Comparison of ENCODE assay signal across 24 mouse cellular contexts in genomic region chr17:5130116-5130515, GRCm38 (mm10).
DNase-seq lines count a peak whose midpoint lies in the region; ATAC-seq and TF ChIP-seq lines count a peak whose summit lies in the region.
"Had no signal": no experiment of that assay in that cellular context is flagged by ENCODE, and none has a peak within 500 bp of the region (broad histone marks: within the 10 kb centered on the region; RNA-seq: fewer than 3 reads in every experiment).

No protein-coding gene starts in this region.

- no peaks in the 10 kb centered on the region for H3K27me3 ChIP-seq in embryonic facial prominence, embryonic 13.5 days
- H3K27me3 ChIP-seq in embryonic facial prominence, embryonic 10.5 days (replicated peaks; ENCODE audit: low read depth, poor library complexity, severe bottlenecking) = no peaks in the 10 kb centered on the region
- H3K27me3 ChIP-seq in CH12.LX (replicated peaks) = no peaks in the 10 kb centered on the region
- no peaks in the 10 kb centered on the region for H3K27me3 ChIP-seq in embryonic facial prominence, embryonic 15.5 days
- H3K27me3 ChIP-seq: embryonic facial prominence, embryonic 12.5 days; forebrain, embryonic 13.5 days; forebrain, embryonic 15.5 days; Patski had no signal

- WGBS in embryonic facial prominence, embryonic 13.5 days = 77% methylated on average over 4 of the region's 4 CpGs
- WGBS in embryonic facial prominence, embryonic 10.5 days = 84% methylated on average over 4 of the region's 4 CpGs
- WGBS in embryonic facial prominence, embryonic 15.5 days = 72% methylated on average over 4 of the region's 4 CpGs

- in situ Hi-C loops in CH12.LX (cut with MboI; ENCODE audit: low pct_ligation_motif_present, low pct_unique_long_range_greater_than_20kb, low sequenced_read_pairs) = no loop called here

- DNase-seq in embryonic facial prominence, embryonic 10.5 days (ENCODE audit: low spot score) = no peak
- DNase-seq in gastrocnemius, postnatal 25 days = peak; percentile 18
- no peak for DNase-seq in gastrocnemius, postnatal 10 days
- no peak for DNase-seq in CH12.LX (ENCODE audit: extremely low read depth)
- no peak for DNase-seq in B cell, adult 2 months
- DNase-seq: adrenal gland, adult 8-10 months; adrenal gland, postnatal 14 days; adrenal gland, postnatal 36 days; cerebellum, adult 11 months; cerebellum, adult 18-20 months; cerebellum, adult 8-10 months; cerebellum, adult 9-11 months; cerebellum, postnatal 14 days; cerebellum, postnatal 36 days; embryo, embryonic 11 days; forebrain, postnatal 0 days had no signal

- no peak for TF ChIP-seq EP300 in CH12.LX (IDR thresholded peaks at IDR 0.05; ENCODE audit: low read length)

- TF ChIP-seq CTCF in CH12.LX (conservative IDR thresholded peaks at IDR 0.05 in 1 of 2, IDR thresholded peaks at IDR 0.05 in 1 of 2; ENCODE audit: low read depth in 2 of 2, low read length in 2 of 2) = no peak

- H3K9me3 ChIP-seq in embryonic facial prominence, embryonic 13.5 days = no peaks in the 10 kb centered on the region
- H3K9me3 ChIP-seq in embryonic facial prominence, embryonic 10.5 days = no peaks in the 10 kb centered on the region
- H3K9me3 ChIP-seq in CH12.LX (replicated peaks; ENCODE audit: low read length) = no peaks in the 10 kb centered on the region
- H3K9me3 ChIP-seq in embryonic facial prominence, embryonic 15.5 days (replicated peaks) = no peaks in the 10 kb centered on the region
- H3K9me3 ChIP-seq: embryonic facial prominence, embryonic 12.5 days; forebrain, embryonic 13.5 days; forebrain, embryonic 15.5 days; G1E had no signal

- H3K79me2 ChIP-seq in CH12.LX (replicated peaks; ENCODE audit: control insufficient read depth, extremely low read depth, insufficient read depth, poor library complexity, severe bottlenecking) = no peaks in the 10 kb centered on the region; the same call in 1 of the 2 replicates

- H3K27ac ChIP-seq in embryonic facial prominence, embryonic 13.5 days = peak overlapping the region; percentile 11; the same call in 1 of the 2 replicates
- H3K27ac ChIP-seq in embryonic facial prominence, embryonic 10.5 days (replicated peaks) = no peak overlapping the region
- H3K27ac ChIP-seq in CH12.LX (ENCODE audit: insufficient read depth, low read depth) = no peak overlapping the region
- peak overlapping the region; percentile 34; the same call in 1 of the 2 replicates for H3K27ac ChIP-seq in embryonic facial prominence, embryonic 15.5 days (replicated peaks)
- H3K27ac ChIP-seq: embryonic facial prominence, embryonic 12.5 days; forebrain, embryonic 13.5 days; forebrain, embryonic 15.5 days had no signal

- ATAC-seq in embryonic facial prominence, embryonic 13.5 days (ENCODE audit: insufficient number of reproducible peaks, insufficient read depth, low FRiP score, low TSS enrichment, low read depth) = no peak
- ATAC-seq in embryonic facial prominence, embryonic 15.5 days (ENCODE audit: insufficient number of reproducible peaks, low FRiP score, low TSS enrichment, low read depth) = no peak
- ATAC-seq: activated CD4-positive, CD25-positive, alpha-beta regulatory T cell, adult 4 months; forebrain, embryonic 13.5 days; forebrain, embryonic 15.5 days; forebrain, postnatal 0 days; Patski had no signal

- H3K4me2 ChIP-seq in embryonic facial prominence, embryonic 13.5 days = no peak overlapping the region
- peak overlapping the region; percentile 69; the same call in 1 of the 2 replicates for H3K4me2 ChIP-seq in CH12.LX (ENCODE audit: insufficient read depth, low read depth, poor library complexity, severe bottlenecking)
- no peak overlapping the region for H3K4me2 ChIP-seq in embryonic facial prominence, embryonic 15.5 days (replicated peaks)
- H3K4me2 ChIP-seq: embryonic facial prominence, embryonic 12.5 days; forebrain, embryonic 13.5 days; forebrain, embryonic 15.5 days had no signal

- 0 out of 2 replicates have a peak overlapping the region, but pooled peaks have one; percentile 17 for H3K9ac ChIP-seq in embryonic facial prominence, embryonic 13.5 days
- H3K9ac ChIP-seq in CH12.LX (ENCODE audit: insufficient read depth, low read depth) = no peak overlapping the region
- no peak overlapping the region for H3K9ac ChIP-seq in embryonic facial prominence, embryonic 15.5 days
- H3K9ac ChIP-seq: embryonic facial prominence, embryonic 12.5 days; forebrain, embryonic 13.5 days; forebrain, embryonic 15.5 days; forebrain, postnatal 0 days had no signal

- TF ChIP-seq POLR2A in CH12.LX (IDR thresholded peaks at IDR 0.05; ENCODE audit: low read depth, low read length) = no peak

- dilution Hi-C loops in CH12.LX (cut with MboI; ENCODE audit: extremely low pct_ligation_motif_present, extremely low pct_unique_long_range_greater_than_20kb, low sequenced_read_pairs) = no loop called here

- peaks cover 53% of the 10 kb centered on the region for H3K4me1 ChIP-seq in embryonic facial prominence, embryonic 13.5 days
- H3K4me1 ChIP-seq in embryonic facial prominence, embryonic 10.5 days = peaks cover 11% of the 10 kb centered on the region
- peaks cover 21 to 95% of the 10 kb centered on the region in 2 experiments for H3K4me1 ChIP-seq in CH12.LX (ENCODE audit: control insufficient read depth in 1 of 2, insufficient read depth in 2 of 2)
- H3K4me1 ChIP-seq in embryonic facial prominence, embryonic 15.5 days = peaks cover 49% of the 10 kb centered on the region

- H3K36me3 ChIP-seq in embryonic facial prominence, embryonic 13.5 days = peaks cover 8% of the 10 kb centered on the region; the same call in 1 of the 2 replicates
- peaks cover 33% of the 10 kb centered on the region for H3K36me3 ChIP-seq in embryonic facial prominence, embryonic 10.5 days (replicated peaks)
- peaks cover 0 to 20% of the 10 kb centered on the region in 2 experiments for H3K36me3 ChIP-seq in CH12.LX (replicated peaks in 1 of 2; ENCODE audit: control insufficient read depth in 1 of 2, insufficient read depth in 1 of 2, low read length in 1 of 2)
- H3K36me3 ChIP-seq in embryonic facial prominence, embryonic 15.5 days = peaks cover 5% of the 10 kb centered on the region; the same call in 1 of the 2 replicates
- H3K36me3 ChIP-seq: embryonic facial prominence, embryonic 12.5 days; forebrain, embryonic 15.5 days had no signal

- no peak overlapping the region for H3K4me3 ChIP-seq in embryonic facial prominence, embryonic 13.5 days
- H3K4me3 ChIP-seq in embryonic facial prominence, embryonic 10.5 days = no peak overlapping the region
- H3K4me3 ChIP-seq in CH12.LX (replicated peaks in 1 of 3; ENCODE audit: low read depth in 2 of 3, low read length in 2 of 3, poor library complexity in 1 of 3) = peak overlapping the region in 1 of 3 experiments; percentile 0
- no peak overlapping the region for H3K4me3 ChIP-seq in embryonic facial prominence, embryonic 15.5 days (replicated peaks)
- H3K4me3 ChIP-seq: embryonic facial prominence, embryonic 12.5 days; forebrain, embryonic 13.5 days; forebrain, embryonic 15.5 days had no signal

- no peak for TF ChIP-seq RAD21 in CH12.LX (IDR thresholded peaks at IDR 0.05; ENCODE audit: low read depth, low read length)

TF ChIP-seq in CH12.LX, 34 proteins besides CTCF, POLR2A, EP300 and RAD21:
- no peak for TF ChIP-seq PAX5 (IDR thresholded peaks at IDR 0.05; ENCODE audit: low read length)

Comparison
In these comparisons a context has a peak if more than half of its experiments do, and no peak if none do; other contexts are left out.
1. H3K27ac ChIP-seq: peak in embryonic facial prominence, embryonic 13.5 days (single experiment) and embryonic facial prominence, embryonic 15.5 days (single experiment); none in embryonic facial prominence, embryonic 10.5 days (single experiment) and CH12.LX (single experiment).